Mouse (Mus musculus) neural tube, embryonic 13.5 days (tissue): ENCODE measurements at regions not wholly inside any gene's neighbourhood (a gene's known extent, or its start where the extent isn't known, plus 50 kb on each side); places are given as distances from the start of the nearest gene placed in this dataset.

ENCODE experiments used
- ATAC-seq: fragments of 200-750 bp; cut with Nextera tagmentation; 2 replicates; pipeline ENCODE4 v1.8.0; 2017; ENCODE audit warnings: low read depth, mild to moderate bottlenecking, moderate TSS enrichment, moderate library complexity
- H3K27ac ChIP-seq: fragments of 300-500 bp; sonication (generic); replicated peaks from 2 replicates; pipeline ENCODE4 v1.5.1; 2015; ENCODE audit warnings: moderate library complexity, mild to moderate bottlenecking, inconsistent platforms
- H3K27me3 ChIP-seq: fragments of 300-500 bp; sonication (generic); 2 replicates; pipeline ENCODE4 v1.6.1; 2015; ENCODE audit warnings: mild to moderate bottlenecking, inconsistent platforms
- H3K36me3 ChIP-seq: fragments of 300-500 bp; sonication (generic); 2 replicates; pipeline ENCODE4 v1.6.1; 2015; ENCODE audit warnings: mild to moderate bottlenecking, inconsistent platforms
- H3K4me1 ChIP-seq: fragments of 300-500 bp; sonication (generic); replicated peaks from 2 replicates; pipeline ENCODE4 v1.6.1; 2015; ENCODE audit warnings: inconsistent platforms
- H3K4me2 ChIP-seq: fragments of 300-500 bp; sonication (generic); 2 replicates; pipeline ENCODE4 v1.6.1; 2015; ENCODE audit warnings: inconsistent platforms, mild to moderate bottlenecking, moderate library complexity
- H3K4me3 ChIP-seq: fragments of 300-500 bp; sonication (generic); 2 replicates; pipeline ENCODE4 v1.5.1; 2015; ENCODE audit warnings: mild to moderate bottlenecking, inconsistent platforms
- H3K9ac ChIP-seq: fragments of 300-500 bp; sonication (generic); 2 replicates; pipeline ENCODE4 v1.6.1; 2015; ENCODE audit warnings: moderate library complexity, mild to moderate bottlenecking, inconsistent platforms
- H3K9me3 ChIP-seq: fragments of 300-500 bp; sonication (generic); 2 replicates; pipeline ENCODE4 v1.6.1; 2016; ENCODE audit warnings: inconsistent platforms
- WGBS: fragments of 180-500 bp; shearing (Covaris S2); methylation state at CpG from one replicate; pipeline ENCODE4 v1.1.7; 2015; 5-methylcytosine and 5-hydroxymethylcytosine counted together

- H3K9me3 ChIP-seq = no peaks in the 10 kb centered on the region
- H3K36me3 ChIP-seq = no peaks in the 10 kb centered on the region
- H3K4me3 ChIP-seq = no peak overlapping the region
- 0 out of 2 replicates have a peak, but pooled peaks cover 3% of the 10 kb centered on the region for H3K4me1 ChIP-seq
- no peak overlapping the region for H3K9ac ChIP-seq
- H3K4me2 ChIP-seq = no peak overlapping the region
- H3K27me3 ChIP-seq = no peaks in the 10 kb centered on the region
- no peak overlapping the region for H3K27ac ChIP-seq
- no peak; the same call in 1 of the 2 replicates for ATAC-seq
- 46% methylated on average over 7 of the region's 7 CpGs for WGBS
Observed at GRCm38 (mm10) chr9:101518137-101518536, 266.5 kb upstream of the Ppp2r3a start.

GRCm38 (mm10) chr9:101510807-101511206, 259.2 kb upstream of the Ppp2r3a start:
- WGBS = 62% methylated on average over 3 of the region's 3 CpGs
- H3K36me3 ChIP-seq = no peaks in the 10 kb centered on the region
- ATAC-seq = no peak

GRCm38 (mm10) chr9:101509196-101509595, 257.6 kb upstream of the Ppp2r3a start:
- H3K9me3 ChIP-seq = no peaks in the 10 kb centered on the region
- H3K4me2 ChIP-seq = no peak overlapping the region
- no peak overlapping the region for H3K27ac ChIP-seq
- WGBS = 55% methylated on average over 9 of the region's 9 CpGs
- no peak overlapping the region for H3K9ac ChIP-seq
- no peak for ATAC-seq
- H3K27me3 ChIP-seq = no peaks in the 10 kb centered on the region
- 0 out of 2 replicates have a peak, but pooled peaks cover 5% of the 10 kb centered on the region for H3K4me1 ChIP-seq
- no peak overlapping the region for H3K4me3 ChIP-seq
- no peaks in the 10 kb centered on the region for H3K36me3 ChIP-seq

More at GRCm38 (mm10) chr9:101510807-101511206, 259.2 kb upstream of the Ppp2r3a start:
- H3K27me3 ChIP-seq = no peaks in the 10 kb centered on the region
- H3K4me2 ChIP-seq = no peak overlapping the region
- no peak overlapping the region for H3K27ac ChIP-seq
- 0 out of 2 replicates have a peak, but pooled peaks cover 5% of the 10 kb centered on the region for H3K4me1 ChIP-seq
- H3K9me3 ChIP-seq = no peaks in the 10 kb centered on the region
- no peak overlapping the region for H3K9ac ChIP-seq
- H3K4me3 ChIP-seq = no peak overlapping the region

GRCm38 (mm10) chr9:101507023-101507690, 255.6 kb upstream of the Ppp2r3a start:
- 69% methylated on average over 6 of the region's 6 CpGs for WGBS
- no peak overlapping the region for H3K27ac ChIP-seq
- no peaks in the 10 kb centered on the region for H3K9me3 ChIP-seq
- H3K9ac ChIP-seq = no peak overlapping the region
- no peak overlapping the region for H3K4me3 ChIP-seq
- H3K27me3 ChIP-seq = no peaks in the 10 kb centered on the region
- H3K36me3 ChIP-seq = no peaks in the 10 kb centered on the region
- no peak for ATAC-seq
- H3K4me1 ChIP-seq = 0 out of 2 replicates have a peak, but pooled peaks cover 5% of the 10 kb centered on the region
- H3K4me2 ChIP-seq = no peak overlapping the region

GRCm38 (mm10) chr9:101501706-101502465, 250.3 kb upstream of the Ppp2r3a start:
- Histone ChIP-seq H3K9me3 (no peaks in the 10 kb centered on the region), H3K27ac (no peak overlapping the region), H3K27me3 (no peaks in the 10 kb centered on the region), H3K4me1 (no peaks in the 10 kb centered on the region), H3K9ac (no peak overlapping the region), H3K36me3 (no peaks in the 10 kb centered on the region), H3K4me3 (no peak overlapping the region), H3K4me2 (no peak overlapping the region)
- WGBS = 72% methylated on average over 16 of the region's 16 CpGs
- ATAC-seq = no peak

- H3K9me3 ChIP-seq = no peaks in the 10 kb centered on the region
- WGBS = 91% methylated on average over 3 of the region's 3 CpGs
- no peak overlapping the region for H3K4me3 ChIP-seq
- no peaks in the 10 kb centered on the region for H3K27me3 ChIP-seq
- no peak overlapping the region for H3K27ac ChIP-seq
- no peak overlapping the region for H3K9ac ChIP-seq
- no peak overlapping the region for H3K4me2 ChIP-seq
- H3K4me1 ChIP-seq = peaks cover 6% of the 10 kb centered on the region; the same call in 1 of the 2 replicates
- H3K36me3 ChIP-seq = no peaks in the 10 kb centered on the region
- no peak for ATAC-seq
Observed at GRCm38 (mm10) chr9:101501036-101501435, 249.4 kb upstream of the Ppp2r3a start.

GRCm38 (mm10) chr9:101498721-101499120, 247.1 kb upstream of the Ppp2r3a start:
- Histone ChIP-seq H3K4me3 (no peak overlapping the region), H3K27me3 (no peaks in the 10 kb centered on the region), H3K27ac (no peak overlapping the region), H3K9ac (no peak overlapping the region), H3K36me3 (no peaks in the 10 kb centered on the region), H3K4me1 (peaks cover 11% of the 10 kb centered on the region), H3K9me3 (no peaks in the 10 kb centered on the region), H3K4me2 (no peak overlapping the region)
- ATAC-seq = no peak
- 93% methylated on average over 5 of the region's 5 CpGs for WGBS

- no peaks in the 10 kb centered on the region for H3K27me3 ChIP-seq
- H3K4me1 ChIP-seq = peaks cover 11% of the 10 kb centered on the region
- 0 out of 2 replicates have a peak overlapping the region, but pooled peaks have one; percentile 47 for H3K9ac ChIP-seq
- WGBS = 51% methylated on average over 6 of the region's 6 CpGs
- no peaks in the 10 kb centered on the region for H3K9me3 ChIP-seq
- H3K4me2 ChIP-seq = no peak overlapping the region
- H3K4me3 ChIP-seq = no peak overlapping the region
- peak overlapping the region; percentile 77 for H3K27ac ChIP-seq
- no peaks in the 10 kb centered on the region for H3K36me3 ChIP-seq
- 0 out of 2 replicates have a peak, but pooled peaks have one; percentile 43 for ATAC-seq
Observed at GRCm38 (mm10) chr9:101495768-101496167, 244.2 kb upstream of the Ppp2r3a start.

GRCm38 (mm10) chr9:101489013-101489412, 237.4 kb upstream of the Ppp2r3a start:
- Histone ChIP-seq H3K9me3 (no peaks in the 10 kb centered on the region), H3K27me3 (no peaks in the 10 kb centered on the region), H3K27ac (no peak overlapping the region), H3K36me3 (no peaks in the 10 kb centered on the region), H3K4me3 (no peak overlapping the region), H3K4me1 (no peaks in the 10 kb centered on the region), H3K9ac (no peak overlapping the region), H3K4me2 (no peak overlapping the region)
- no peak for ATAC-seq
- WGBS = 83% methylated on average over 6 of the region's 6 CpGs

GRCm38 (mm10) chr9:101476223-101476622, 224.6 kb upstream of the Ppp2r3a start:
- no peak for ATAC-seq
- H3K4me2 ChIP-seq = no peak overlapping the region

GRCm38 (mm10) chr9:101473074-101473461, 221.5 kb upstream of the Ppp2r3a start:
- Histone ChIP-seq H3K4me3 (no peak overlapping the region), H3K9me3 (no peaks in the 10 kb centered on the region), H3K36me3 (no peaks in the 10 kb centered on the region), H3K27ac (peak overlapping the region; percentile 85), H3K4me2 (no peak overlapping the region), H3K27me3 (no peaks in the 10 kb centered on the region), H3K4me1 (peaks cover 25% of the 10 kb centered on the region), H3K9ac (no peak overlapping the region)
- 45% methylated on average over 4 of the region's 4 CpGs for WGBS
- peak; percentile 11; the same call in 1 of the 2 replicates for ATAC-seq

More at GRCm38 (mm10) chr9:101476223-101476622, 224.6 kb upstream of the Ppp2r3a start:
- no peaks in the 10 kb centered on the region for H3K9me3 ChIP-seq
- 60% methylated on average over 3 of the region's 3 CpGs for WGBS
- peaks cover 23% of the 10 kb centered on the region for H3K4me1 ChIP-seq
- no peaks in the 10 kb centered on the region for H3K36me3 ChIP-seq
- H3K4me3 ChIP-seq = no peak overlapping the region
- no peak overlapping the region for H3K27ac ChIP-seq
- no peak overlapping the region for H3K9ac ChIP-seq
- H3K27me3 ChIP-seq = no peaks in the 10 kb centered on the region
